Mouse (Mus musculus): Measurements from ENCODE around the gene Clec4a1.

The Clec4a1 gene

DNA sequence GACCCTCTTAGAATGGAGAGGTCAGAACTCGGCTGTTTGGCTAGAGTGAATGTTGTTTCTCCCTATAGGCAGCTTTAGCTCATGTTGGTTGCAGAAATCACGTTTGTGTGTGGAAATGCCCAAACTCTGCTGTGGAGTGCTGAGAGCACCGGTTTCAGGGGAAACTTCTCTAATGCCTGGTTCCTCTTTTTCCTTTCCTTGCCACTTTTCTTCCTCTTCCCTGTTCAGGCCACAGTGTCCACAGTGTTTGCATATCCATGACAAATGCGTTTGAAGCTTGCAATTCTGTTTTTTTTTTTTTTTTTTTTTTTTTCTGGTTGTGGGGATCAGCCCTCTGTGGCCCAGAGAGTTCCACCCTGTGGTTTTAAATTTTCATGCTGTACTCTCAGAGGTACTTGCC is at the start of gene Clec4a1:
Clec4a1 (plus strand) TSS at position 398 of the 400 bp plus-strand sequence.
- DNase-seq, result peak in 1 of 2 experiments; percentile 20

DNA sequence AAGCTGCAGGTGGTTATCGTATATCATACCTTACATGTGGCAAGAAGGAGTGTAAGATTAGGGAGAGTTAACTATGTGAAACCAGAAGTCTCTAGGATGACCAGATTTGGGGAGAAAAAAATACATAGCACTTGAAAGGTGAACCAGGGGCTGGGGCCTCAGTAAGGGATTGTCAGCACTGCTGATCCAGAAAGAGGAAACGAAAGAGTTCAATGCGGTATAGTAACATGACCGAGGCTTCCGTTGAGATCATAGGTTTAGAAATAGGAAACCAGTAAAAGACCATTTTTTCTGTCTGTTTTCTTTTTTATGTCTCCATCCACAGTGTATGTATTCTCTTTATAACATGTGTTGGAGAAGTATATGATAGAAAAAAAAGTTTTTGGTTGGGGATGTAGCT is 48.8 kb upstream of the Clec4a1 start:
- DNase-seq, result peak in 1 of 2 experiments; percentile 17

DNA sequence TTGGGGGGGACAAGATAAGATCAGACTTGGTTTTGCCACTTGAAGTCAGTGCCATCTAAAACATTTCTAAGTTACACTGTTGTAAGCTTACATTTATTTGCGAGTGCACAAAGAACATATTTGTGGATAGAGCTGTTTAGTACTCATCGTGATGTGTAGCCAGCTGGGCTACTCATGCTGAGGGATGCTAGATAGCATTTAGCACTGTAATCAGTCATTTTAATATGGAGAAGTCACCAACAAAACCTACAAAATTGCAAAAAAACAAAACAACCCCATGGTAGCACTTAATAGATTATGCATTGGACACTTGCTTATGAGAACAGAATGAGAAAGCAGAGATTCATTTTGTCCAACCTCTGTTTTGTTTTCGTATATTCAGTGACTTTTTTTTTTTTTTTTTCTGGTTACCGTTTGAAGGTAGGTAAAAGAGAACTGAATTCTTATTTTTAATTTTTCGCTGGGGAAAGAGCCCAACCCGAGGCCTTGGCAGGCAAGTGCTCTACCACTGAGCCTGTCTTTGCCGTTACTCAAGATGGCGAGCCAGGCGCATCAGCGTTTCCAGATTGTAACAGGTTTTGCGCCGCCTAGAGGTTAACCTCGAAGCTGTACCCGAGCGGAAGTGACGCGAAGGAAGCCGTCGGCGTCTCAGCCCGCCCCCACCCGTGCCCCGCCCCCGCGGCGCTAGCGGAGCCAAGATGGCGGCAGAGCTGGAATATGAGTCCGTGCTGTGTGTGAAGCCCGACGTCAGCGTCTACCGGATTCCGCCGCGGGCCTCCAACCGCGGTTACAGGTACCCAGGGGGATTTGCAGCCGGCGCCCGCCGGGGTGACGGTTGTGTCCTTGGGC is 47.6 kb upstream of the Clec4a1 start, which contains the start of gene Necap1:
Necap1 (plus strand) TSS at position 604 of the 849 bp plus-strand sequence.
- DNase-seq, result peak; percentile 96 to 98

DNA sequence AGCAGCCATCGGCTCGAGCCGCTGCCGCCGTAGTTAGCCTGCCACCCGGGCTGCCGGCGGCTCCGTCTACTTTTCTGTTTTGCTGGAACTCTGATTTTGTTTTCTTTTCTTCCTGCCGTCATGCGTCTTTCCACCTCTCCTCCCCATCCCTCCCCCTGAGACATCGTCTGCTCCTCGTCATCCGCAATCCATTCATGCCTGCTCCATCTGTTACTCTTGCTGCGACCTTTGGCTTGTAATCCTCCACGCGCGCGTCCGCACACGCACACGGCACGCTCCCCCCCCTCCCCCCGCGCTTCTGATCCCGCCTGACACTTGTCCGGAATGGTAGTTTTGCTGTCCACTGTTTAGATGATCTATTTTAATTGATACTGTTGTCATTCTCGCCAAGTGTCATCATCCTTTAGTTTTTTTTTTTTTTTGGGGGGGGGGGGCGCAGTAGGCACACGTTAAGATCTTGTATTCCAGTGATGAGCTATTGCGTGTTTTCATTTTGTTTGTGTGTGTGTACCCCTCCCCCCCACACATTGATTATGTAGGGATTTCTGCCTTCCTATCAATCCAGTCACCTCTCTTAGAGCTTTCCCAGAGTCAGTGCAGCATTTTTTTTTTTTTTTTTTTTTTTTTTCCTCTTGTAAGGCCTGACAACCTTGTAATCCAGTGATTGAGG is 46.8 kb upstream of the Clec4a1 start:
- no peak for DNase-seq

DNA sequence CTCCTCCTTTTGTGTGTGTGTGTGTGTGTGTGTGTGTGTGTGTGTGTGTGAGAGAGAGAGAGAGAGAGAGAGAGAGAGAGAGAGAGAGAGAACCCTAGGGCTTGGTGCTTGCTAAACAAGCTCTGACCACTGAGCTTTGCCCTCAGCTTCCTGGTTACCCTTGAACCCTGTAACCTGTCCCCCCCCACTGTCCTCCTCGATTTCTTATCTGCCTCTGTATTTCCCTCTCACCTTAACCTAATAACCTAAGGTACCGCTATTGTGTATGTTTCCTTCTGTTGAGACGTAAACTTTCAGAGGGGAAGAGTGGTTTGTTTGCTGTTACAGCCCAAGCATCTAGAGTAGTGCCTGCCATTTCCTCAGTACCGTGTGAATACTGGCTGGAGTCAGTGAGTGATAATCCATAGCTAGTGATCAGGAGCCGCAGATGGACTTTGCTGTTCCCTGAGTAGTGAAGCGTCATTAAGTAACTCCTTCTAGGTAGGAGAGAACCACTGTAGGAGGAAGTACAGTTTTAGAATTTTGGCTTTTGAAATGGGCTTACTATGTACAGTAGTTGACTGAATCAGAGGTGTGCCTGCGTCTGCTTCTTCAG is 42.4 kb upstream of the Clec4a1 start:
- no peak for DNase-seq

DNA sequence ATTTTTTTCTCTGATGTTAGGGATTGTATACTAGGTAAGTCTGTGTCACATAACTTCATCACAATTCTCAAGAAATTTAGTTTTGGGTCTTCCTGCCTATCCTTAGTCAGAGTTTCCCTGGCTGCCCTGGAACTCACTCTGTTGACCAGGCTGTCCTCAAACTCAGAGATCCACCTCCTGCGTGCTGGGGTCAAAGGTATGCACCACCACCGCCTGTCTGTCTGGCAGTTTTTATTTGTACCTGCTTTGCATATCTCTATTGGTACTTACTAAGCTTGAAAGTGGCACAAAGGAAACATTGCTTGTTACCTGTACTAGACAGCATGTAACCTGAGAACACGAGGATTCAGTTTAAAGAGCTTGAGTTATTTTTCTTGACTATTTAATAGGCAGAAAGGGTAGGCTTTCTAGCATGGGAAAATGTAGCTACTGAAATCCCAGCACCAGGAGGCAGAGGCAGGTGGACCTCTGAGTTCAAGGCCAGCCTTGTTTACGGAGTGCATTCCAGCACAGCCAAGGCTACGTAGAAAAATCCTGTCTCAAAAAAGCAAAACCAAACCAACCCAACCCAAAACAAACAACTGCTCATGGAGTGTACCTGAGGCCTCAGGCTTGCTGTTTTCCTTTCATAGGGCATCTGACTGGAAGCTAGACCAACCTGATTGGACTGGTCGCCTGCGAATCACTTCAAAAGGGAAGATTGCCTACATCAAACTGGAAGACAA is 41.7 kb upstream of the Clec4a1 start:
- no peak for DNase-seq

DNA sequence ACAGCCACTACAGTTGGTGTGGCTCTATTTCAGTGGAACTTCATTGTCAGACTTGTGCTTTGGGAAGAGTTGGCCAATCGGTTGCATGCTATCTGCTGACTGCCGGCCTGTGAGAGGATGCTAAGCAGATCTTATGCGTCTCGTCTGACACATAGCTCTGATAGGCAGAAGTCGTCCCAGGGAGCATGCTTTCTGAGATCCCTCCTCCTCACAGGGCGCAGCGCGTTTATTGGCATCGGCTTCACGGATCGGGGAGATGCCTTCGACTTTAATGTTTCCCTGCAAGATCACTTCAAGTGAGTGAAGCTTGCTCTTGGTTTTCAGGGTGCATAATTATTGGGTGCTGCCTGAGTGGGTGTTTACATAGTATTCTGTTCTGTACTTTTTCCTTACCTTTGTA is 40.4 kb upstream of the Clec4a1 start:
- DNase-seq, result no peak

DNA sequence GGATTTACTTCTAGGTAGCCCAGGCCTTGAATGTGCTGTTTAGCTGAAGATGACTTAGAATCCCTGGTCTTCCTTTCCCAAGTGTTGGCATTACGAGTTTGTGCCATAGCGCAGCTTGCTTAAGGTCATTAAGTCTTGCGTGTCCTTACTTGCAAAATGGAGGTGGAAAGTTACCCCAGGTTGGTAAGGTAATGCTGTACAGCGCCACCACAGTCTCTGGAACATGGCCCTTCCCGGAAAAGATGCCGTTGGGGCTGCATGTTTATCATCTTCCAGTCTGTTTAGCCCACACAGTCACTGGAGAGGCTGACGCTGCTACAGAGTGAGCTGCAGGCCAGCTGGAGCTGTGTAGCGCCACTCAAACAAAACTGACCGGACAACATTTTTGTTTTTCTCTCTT is 38.0 kb upstream of the Clec4a1 start:
- DNase-seq, result no peak

DNA sequence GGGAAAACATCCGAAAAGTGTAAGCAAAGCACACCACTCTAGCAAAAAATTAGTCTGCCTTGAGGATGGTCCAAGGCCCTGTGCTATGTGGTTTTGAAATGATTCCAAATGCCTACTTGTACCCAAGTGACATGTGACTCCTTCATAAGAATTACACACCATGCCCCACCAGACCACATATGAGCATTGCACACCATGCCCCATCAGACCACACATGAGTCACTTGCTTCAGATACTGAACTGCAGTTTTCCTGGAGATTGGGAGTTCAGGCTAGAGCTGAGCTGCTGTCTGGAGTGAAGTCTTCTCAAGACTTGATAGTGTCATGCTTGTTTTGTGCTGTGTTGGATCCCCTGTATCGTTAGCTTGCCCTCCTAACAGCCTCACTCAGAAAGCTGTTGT is 32.0 kb upstream of the Clec4a1 start:
- no peak for DNase-seq

DNA sequence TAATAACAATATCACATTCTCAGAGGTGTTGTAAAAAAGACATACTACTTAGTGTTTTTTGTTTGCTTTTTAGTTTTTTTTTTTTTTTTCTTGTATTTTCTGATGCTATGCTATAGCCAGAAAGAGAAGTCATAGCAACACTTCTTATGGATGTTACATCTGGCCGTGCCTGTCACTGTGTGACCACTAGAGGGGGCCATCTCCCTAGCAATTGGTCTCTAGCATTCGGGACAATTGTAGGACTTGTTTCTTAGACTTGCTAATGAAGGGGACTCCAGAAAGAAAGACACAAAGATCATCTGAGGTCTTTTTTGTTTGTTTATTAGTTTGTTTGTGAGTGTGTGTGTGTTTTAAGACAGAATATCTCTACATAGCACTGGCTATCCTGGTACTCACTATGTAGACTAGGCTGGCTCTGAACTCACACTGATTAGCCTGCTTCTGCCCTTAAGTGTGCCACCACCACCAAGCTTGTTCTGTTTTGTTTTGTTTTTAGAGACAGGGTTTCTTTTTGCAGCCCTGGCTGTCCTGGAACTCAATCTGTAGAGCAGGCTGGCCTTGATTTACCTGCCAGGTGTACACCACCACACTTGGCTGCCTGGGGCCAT is 29.1 kb upstream of the Clec4a1 start:
- DNase-seq, result peak; percentile 23 to 72

DNA sequence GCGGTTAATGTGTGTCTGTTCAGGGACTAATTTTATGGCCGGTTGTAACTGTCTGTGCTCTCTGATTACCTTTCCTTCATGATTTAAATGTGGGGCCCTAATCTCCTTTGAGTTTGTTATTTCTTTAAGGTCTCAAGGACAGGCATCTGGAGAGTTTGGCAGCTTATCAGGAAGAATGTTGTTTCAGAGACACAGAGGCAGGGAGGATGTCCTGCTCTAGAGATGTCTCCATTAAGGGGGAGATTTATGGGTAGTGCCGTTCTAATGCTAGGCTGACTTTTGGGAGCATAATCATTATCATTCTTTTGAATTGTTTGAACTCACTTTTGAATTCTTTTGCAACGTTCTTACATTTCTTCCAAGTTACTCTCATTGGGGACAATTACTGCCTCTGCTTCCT is 1.7 kb upstream of the Clec4a1 start:
- DNase-seq, result no peak

DNA sequence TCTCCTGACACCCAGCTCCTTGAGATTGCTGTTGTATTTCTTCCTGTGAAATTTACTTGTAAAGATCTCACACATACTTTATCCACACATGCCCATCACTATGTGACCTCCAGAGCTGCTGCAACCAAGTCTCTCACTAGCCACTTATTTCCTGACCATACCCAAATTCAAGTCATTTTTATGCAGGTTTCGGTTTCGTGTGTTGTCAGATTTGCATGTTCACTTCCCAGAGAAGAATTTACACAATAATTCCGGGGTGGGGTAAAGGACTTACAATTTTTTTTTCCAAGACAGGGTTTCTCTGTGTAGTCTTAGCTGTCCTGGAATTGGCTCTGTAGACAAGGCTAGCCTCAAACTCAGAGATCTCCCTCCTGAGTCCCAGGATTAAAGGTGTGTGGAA is 13.2 kb downstream of the Clec4a1 start:
- no peak for DNase-seq

DNA sequence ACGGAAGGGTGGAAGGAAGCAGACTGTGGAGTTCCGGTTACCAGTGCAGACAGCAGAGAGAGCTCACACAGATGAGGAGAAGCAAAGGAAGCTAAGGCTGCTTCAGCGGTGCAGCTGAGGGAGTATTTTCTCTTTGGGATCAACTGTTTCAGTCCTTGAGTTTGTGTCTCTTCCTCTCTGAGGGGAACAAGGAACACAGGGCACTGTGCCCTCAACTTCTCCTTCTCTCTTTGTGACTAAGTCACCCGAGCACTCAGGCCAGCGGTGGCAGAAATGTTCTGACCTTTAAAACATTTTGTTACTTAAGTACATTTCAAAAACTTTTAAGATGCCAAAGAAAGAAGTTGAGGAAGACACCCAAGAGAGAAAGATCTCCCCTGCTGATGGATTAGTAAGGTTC is 18.0 kb downstream of the Clec4a1 start:
- DNase-seq, result no peak

DNA sequence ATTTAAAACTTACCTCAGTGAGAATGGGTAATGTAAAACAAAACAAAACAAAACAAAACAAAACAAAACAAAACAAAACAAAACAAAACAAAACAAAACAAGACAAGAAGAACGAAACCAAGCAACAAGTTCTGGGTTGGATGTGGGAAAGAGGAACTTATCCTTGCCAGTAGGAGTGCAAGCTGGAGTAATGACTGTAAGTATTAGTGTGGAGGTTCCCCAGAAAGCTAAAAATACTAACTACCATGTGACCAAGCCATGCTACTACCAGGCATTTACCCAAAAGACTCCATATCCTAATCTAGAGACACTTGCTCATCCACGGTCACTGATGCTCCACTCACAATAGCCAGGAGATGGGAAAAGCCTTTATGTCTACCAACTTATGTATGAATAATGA is 25.1 kb downstream of the Clec4a1 start:
- DNase-seq, result no peak

DNA sequence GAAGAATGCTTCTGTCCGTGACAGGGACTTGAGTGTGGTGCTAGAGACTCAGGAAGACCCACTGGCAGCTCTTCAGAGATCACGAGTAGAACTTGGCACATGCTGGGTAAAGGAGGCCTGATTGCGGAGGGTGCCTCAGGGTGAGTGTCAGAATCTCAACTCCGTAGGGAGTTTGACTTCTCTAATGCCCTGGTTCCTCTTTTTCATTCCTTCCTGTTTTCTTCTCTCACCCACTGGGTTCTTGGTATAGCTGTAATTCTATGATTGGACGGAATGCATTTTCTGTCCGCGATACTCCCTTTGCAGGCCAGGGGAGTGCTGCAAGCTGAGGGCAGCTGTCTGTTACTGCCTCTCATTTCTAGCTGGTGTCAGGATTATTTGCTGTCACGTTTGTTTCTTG is 30.8 kb downstream of the Clec4a1 start, which contains the start of gene Clec4a3:
Clec4a3 (plus strand) TSS at position 115 of the 400 bp plus-strand sequence.
- DNase-seq, result peak; percentile 36 to 38

DNA sequence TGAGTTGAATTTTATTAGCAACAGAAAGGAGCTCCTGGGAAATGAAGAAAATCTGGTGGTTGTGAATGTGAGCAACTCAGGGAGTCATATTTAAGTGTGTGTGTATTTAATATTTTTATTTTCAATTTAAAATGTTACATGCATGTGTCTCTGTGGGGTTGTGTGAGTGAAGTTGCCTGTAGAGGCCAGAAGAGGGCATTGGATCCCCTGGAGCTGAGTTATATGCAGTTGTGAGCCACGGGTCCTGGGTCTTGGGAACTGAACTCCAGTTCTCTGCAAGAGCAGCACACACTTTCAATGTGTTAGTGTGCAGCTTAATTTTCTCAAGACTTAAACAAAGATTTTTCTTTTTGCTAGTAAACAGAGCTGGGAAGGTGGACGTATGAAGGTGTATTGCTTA is 42.9 kb downstream of the Clec4a1 start:
- DNase-seq, result no peak

DNA sequence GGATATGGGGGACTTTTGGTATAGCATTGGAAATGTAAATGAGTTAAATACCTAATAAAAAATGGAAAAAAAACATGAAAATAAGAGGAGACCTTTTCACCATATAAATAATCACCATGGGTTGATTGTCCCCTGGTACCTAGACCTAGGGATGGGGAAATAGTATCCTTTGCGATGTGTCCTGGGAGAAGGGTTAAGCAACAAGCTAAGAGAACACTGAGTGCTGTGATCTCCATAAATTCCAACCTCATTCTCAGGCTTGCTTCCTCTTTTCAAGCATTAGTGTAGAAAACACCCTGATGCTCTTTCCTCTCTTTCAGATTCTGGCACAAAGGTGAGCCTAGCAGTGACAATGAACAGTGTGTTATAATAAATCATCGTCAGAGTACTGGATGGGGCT is 47.4 kb downstream of the Clec4a1 start:
- DNase-seq, result no peak

Measured in lung, postnatal 4 days (tissue).